Mouse (Mus musculus) forebrain, embryonic 12.5 days (tissue): ENCODE measurements around the gene Selenoo. TPM values are rescaled to one million over a fixed set of nuclear protein-coding genes. Genes with fewer than 3 reads are reported as not detected.

ENCODE experiments used
- ATAC-seq: fragments of 200-750 bp; cut with Nextera tagmentation; 2 replicates; pipeline ENCODE4 v1.8.0; 2017; ENCODE audit warnings: moderate TSS enrichment; ENCODE audit not compliant: low FRiP score
- H3K27ac ChIP-seq: fragments of 300-500 bp; sonication (generic); 2 replicates; pipeline ENCODE4 v1.5.1; 2016; ENCODE audit warnings: mild to moderate bottlenecking
- H3K27me3 ChIP-seq: fragments of 300-500 bp; sonication (generic); 2 replicates; pipeline ENCODE4 v1.6.1; 2016; ENCODE audit warnings: mild to moderate bottlenecking
- H3K36me3 ChIP-seq: fragments of 300-500 bp; sonication (generic); replicated peaks from 2 replicates; pipeline ENCODE4 v1.6.1; 2016; ENCODE audit warnings: mild to moderate bottlenecking
- H3K4me1 ChIP-seq: fragments of 300-500 bp; sonication (generic); 2 replicates; pipeline ENCODE4 v1.6.1; 2016
- H3K4me2 ChIP-seq: fragments of 300-500 bp; sonication (generic); 2 replicates; pipeline ENCODE4 v1.6.1; 2016; ENCODE audit warnings: mild to moderate bottlenecking, moderate library complexity
- H3K4me3 ChIP-seq: fragments of 300-500 bp; sonication (generic); replicated peaks from 2 replicates; pipeline ENCODE4 v1.5.1; 2016; ENCODE audit warnings: mild to moderate bottlenecking
- H3K9ac ChIP-seq: fragments of 300-500 bp; sonication (generic); 2 replicates; pipeline ENCODE4 v1.6.1; 2016; ENCODE audit warnings: mild to moderate bottlenecking
- H3K9me3 ChIP-seq: fragments of 300-500 bp; sonication (generic); 2 replicates; pipeline ENCODE4 v1.6.1; 2016
- WGBS: fragments of 180-500 bp; shearing (Covaris S2); methylation state at CpG from one replicate; pipeline ENCODE4 v1.1.7; 2016; 5-methylcytosine and 5-hydroxymethylcytosine counted together
- polyA plus RNA-seq: library from polyadenylated mRNA; unstranded; fragments of >200 nt; fragmentation: Nextera tagmentation; extraction: Ambion mirVana; gene quantifications from 2 replicates; pipeline ENCODE4 v1.2.1, GENCODE M21; 2016

Gene Selenoo
- 23.1 and 24.4 TPM in 2 replicates for polyA plus RNA-seq

DNA sequence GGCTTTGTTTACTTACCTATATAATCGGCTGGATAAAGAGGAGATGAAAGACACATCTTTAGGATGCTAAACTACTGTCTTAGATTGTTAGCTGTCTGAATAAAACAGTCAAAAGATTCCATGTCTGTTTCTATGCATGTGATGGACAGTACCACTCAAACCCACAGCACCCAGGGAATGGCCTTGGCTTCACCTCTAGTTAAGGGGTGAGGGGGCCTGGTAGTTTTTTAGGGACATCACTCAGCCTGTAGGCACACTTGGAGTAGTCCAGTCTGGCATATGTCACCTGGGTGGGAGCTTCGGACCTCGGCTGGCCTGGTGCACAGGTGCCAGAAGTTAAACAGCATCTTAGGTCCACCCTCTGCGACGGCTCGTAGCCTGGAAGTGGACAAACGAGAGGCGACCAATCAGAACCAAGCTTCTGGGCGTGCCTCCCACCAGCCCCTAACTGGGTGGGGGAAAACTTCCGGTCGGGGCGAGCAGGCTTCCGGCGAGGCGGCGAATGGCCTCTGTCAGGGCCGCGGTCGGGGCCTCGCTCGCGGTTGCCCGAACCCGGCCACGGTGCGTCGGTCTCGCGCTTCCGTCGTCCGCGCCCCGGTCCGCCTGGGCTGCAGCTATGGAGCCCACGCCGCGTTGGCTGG, at the start of gene Selenoo:
TSS of gene Selenoo (plus strand) at position 478 of the 641 bp plus-strand sequence.
- peaks cover 46% of the 10 kb centered on the region for H3K36me3 ChIP-seq
- peak within 1 kb of the TSS; percentile 90 for H3K9ac ChIP-seq
- H3K4me2 ChIP-seq = peak within 1 kb of the TSS; percentile 93
- 2% methylated on average over 37 of the region's 38 CpGs for WGBS
- H3K27ac ChIP-seq = peak within 1 kb of the TSS; percentile 70
- H3K27me3 ChIP-seq = no peaks in the 10 kb centered on the region
- peak; percentile 96 for ATAC-seq
- no peaks in the 10 kb centered on the region for H3K9me3 ChIP-seq
- H3K4me1 ChIP-seq = peaks cover 23% of the 10 kb centered on the region
- peak within 1 kb of the TSS; percentile 87 for H3K4me3 ChIP-seq

DNA sequence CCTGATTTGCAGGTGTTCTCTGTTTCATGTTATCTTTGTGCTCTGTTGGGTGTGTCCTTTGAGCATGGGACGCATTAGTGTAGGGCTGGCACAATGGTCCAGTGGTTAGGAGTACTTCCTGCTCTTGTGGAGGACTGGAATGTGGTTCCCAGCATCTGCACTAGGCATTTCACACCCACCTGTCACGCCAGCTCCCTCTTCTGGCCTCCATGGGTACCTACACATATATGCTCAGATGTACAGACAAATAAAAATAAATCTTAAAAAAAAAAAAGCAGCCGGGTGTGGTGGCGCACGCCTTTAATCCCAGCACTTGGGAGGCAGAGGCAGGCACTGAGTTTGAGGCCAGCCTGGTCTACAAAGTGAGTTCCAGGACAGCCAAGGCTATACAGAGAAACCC, 44.5 kb upstream of the Selenoo start:
- Histone ChIP-seq H3K27me3 (no peaks in the 10 kb centered on the region), H3K27ac (no peak overlapping the region), H3K4me3 (no peak overlapping the region), H3K4me2 (no peak overlapping the region), H3K9ac (no peak overlapping the region), H3K36me3 (no peaks in the 10 kb centered on the region), H3K4me1 (no peaks in the 10 kb centered on the region), H3K9me3 (peaks cover 4% of the 10 kb centered on the region; the same call in 1 of the 2 replicates)
- WGBS = 73% methylated on average over 5 of the region's 5 CpGs
- no peak for ATAC-seq

DNA sequence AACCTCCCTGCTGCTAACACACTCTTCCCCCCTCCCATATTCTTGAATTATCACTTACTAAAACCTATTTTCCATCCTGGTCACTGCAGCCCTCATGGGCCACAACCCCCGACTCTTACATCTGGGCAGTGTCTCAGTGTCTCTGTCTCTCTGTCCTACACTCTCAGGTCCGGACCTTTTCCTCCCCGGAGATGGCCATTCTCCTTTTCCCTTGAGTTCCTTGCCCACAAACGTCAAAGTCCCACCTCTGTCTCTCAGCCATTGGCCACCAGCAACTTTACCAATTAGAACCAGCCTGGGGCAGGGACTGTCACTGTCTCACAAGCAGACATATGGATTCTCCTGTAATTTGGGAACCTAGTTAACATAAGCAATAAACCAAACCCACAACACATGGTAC, 42.5 kb upstream of the Selenoo start:
- ATAC-seq = no peak
- Histone ChIP-seq H3K4me3 (no peak overlapping the region), H3K9ac (no peak overlapping the region), H3K4me2 (no peak overlapping the region), H3K4me1 (no peaks in the 10 kb centered on the region), H3K27ac (no peak overlapping the region), H3K36me3 (no peaks in the 10 kb centered on the region), H3K27me3 (0 out of 2 replicates have a peak, but pooled peaks cover 3% of the 10 kb centered on the region), H3K9me3 (peaks cover 4% of the 10 kb centered on the region; the same call in 1 of the 2 replicates)
- WGBS = 80% methylated on average over 4 of the region's 4 CpGs

DNA sequence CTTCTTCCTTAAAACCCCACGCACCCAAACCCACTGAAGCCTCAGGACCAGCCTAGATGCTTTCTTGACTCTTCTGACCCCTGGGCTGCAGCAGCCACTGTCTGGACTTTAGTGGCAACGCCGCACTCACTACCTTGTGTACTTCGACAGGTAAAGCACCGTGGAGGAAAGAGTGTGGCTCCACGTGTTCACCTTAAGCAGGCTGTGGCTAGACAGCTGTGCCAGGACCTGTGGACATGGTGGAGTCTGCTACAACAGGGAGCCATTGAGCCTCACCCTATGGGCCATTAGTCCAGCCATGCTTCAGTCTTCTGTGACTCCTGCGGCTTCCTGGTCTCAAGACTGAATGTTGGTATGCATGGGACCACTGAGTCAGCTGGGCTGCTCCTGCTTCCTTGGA, 34.2 kb upstream of the Selenoo start:
- no peak overlapping the region for H3K4me2 ChIP-seq
- no peak overlapping the region for H3K27ac ChIP-seq
- no peaks in the 10 kb centered on the region for H3K36me3 ChIP-seq
- WGBS = 95% methylated on average over 7 of the region's 7 CpGs
- ATAC-seq = no peak
- no peaks in the 10 kb centered on the region for H3K9me3 ChIP-seq
- no peak overlapping the region for H3K9ac ChIP-seq
- H3K4me3 ChIP-seq = no peak overlapping the region
- H3K4me1 ChIP-seq = peaks cover 5% of the 10 kb centered on the region
- peaks cover 34% of the 10 kb centered on the region for H3K27me3 ChIP-seq

DNA sequence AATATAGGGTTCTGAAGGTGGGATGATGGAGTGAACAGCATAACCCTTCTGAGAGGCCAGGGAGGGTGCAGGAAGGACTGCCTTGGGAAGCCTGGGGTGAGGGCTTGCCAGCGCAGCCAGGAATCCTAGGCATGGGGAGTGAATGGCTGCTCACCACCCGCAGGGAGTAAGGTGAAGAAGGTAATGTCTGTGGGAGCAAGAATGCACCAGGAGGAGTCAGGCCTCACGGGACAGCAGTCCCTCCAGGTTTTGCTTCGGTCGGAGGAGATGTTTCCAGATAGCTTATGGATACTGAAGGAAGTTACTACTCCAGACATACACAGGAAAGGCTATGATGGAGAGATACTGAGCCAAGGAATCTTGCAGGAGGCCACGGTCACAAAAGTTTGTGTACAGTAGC, 30.1 kb upstream of the Selenoo start:
- H3K9ac ChIP-seq = 0 out of 2 replicates have a peak overlapping the region, but pooled peaks have one; percentile 80
- no peaks in the 10 kb centered on the region for H3K36me3 ChIP-seq
- peak overlapping the region; percentile 93 for H3K4me2 ChIP-seq
- no peak for ATAC-seq
- H3K4me1 ChIP-seq = peaks cover 14% of the 10 kb centered on the region
- H3K27ac ChIP-seq = no peak overlapping the region
- H3K9me3 ChIP-seq = no peaks in the 10 kb centered on the region
- H3K27me3 ChIP-seq = peaks cover 56% of the 10 kb centered on the region
- H3K4me3 ChIP-seq = peak overlapping the region; percentile 84
- WGBS = 29% methylated on average over 6 of the region's 6 CpGs

DNA sequence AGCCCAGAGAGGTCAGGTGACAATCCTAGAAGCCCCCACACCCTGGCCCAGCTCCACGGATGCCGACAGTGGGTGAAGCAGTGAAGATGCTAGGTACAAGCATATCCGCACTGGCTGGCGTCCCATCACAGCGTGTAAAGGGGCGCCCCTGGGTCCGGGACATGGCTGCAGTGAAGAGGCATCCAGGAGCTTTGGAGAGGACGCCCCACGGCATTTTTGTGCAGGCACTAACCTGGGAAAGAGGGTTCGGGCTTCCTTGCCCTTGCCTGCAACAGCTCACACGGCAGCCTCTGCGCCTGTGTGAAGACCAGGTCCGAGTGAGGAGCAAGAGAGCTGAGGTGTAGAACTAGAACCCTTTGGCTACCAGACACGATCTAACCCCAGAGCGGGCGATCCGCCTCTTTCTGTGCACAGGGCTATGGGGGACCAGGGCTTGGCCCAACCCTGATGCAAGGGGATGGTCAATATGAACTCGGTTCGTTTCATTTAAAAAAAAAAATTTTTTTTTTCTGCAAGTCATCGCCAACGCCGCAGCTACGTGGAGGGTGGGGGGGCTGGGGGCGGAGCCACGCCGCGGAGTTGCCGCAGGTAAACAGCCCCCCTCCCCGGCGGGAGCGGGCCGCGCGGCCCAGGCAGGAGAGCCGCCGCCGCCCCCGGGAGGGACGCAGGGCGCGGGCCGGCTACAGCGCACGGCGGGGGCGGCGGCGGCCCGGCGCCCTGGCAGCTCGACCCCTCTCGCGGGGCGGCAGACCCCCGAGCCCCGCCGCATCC, 29.5 kb upstream of the Selenoo start, which contains the start of gene Panx2:
TSS of gene Panx2 (plus strand) at position 574 of the 771 bp plus-strand sequence.
- Histone ChIP-seq H3K9me3 (no peaks in the 10 kb centered on the region), H3K9ac (peak within 1 kb of the TSS; percentile 80), H3K4me2 (peak within 1 kb of the TSS; percentile 93), H3K27ac (peak within 1 kb of the TSS; percentile 25; the same call in 1 of the 2 replicates), H3K36me3 (no peaks in the 10 kb centered on the region), H3K4me3 (peak within 1 kb of the TSS; percentile 84), H3K4me1 (peaks cover 14% of the 10 kb centered on the region), H3K27me3 (peaks cover 56% of the 10 kb centered on the region)
- ATAC-seq = peak; percentile 44; the same call in 1 of the 2 replicates
- WGBS = under 1% methylated on average over 50 of the region's 57 CpGs

DNA sequence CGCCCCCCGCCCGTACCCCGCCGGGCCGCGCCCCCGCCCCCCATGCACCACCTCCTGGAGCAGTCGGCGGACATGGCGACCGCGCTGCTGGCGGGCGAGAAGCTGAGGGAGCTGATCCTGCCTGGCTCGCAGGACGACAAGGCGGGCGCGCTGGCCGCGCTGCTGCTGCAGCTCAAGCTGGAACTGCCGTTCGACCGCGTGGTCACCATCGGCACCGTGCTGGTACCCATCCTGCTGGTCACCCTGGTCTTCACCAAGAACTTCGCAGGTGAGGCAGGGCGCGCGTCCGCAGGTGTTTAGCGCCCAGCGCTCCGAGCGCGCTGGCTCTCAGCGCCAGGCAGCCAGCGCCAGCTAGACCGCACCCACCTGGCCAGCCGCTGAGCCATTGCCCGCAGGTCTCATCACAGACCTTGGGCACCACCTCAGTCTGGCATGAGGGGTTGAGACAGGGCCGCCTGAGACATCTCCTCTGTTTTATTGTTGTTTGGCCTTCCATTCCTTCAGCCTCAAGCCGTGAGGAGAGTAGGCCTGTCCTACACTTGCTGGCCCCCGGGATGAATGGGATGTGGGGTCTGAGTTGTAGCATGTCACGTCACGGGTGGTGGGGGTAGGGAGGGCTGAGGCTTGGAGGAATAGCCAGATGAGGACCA, 28.7 kb upstream of the Selenoo start:
- H3K4me2 ChIP-seq = peak overlapping the region; percentile 93
- no peaks in the 10 kb centered on the region for H3K9me3 ChIP-seq
- peaks cover 48% of the 10 kb centered on the region for H3K27me3 ChIP-seq
- peak; percentile 72 for ATAC-seq
- peak overlapping the region; percentile 84 for H3K4me3 ChIP-seq
- peaks cover 14% of the 10 kb centered on the region for H3K4me1 ChIP-seq
- no peaks in the 10 kb centered on the region for H3K36me3 ChIP-seq
- 1% methylated on average over 43 of the region's 48 CpGs for WGBS
- peak overlapping the region; percentile 80 for H3K9ac ChIP-seq
- peak overlapping the region; percentile 25; the same call in 1 of the 2 replicates for H3K27ac ChIP-seq

DNA sequence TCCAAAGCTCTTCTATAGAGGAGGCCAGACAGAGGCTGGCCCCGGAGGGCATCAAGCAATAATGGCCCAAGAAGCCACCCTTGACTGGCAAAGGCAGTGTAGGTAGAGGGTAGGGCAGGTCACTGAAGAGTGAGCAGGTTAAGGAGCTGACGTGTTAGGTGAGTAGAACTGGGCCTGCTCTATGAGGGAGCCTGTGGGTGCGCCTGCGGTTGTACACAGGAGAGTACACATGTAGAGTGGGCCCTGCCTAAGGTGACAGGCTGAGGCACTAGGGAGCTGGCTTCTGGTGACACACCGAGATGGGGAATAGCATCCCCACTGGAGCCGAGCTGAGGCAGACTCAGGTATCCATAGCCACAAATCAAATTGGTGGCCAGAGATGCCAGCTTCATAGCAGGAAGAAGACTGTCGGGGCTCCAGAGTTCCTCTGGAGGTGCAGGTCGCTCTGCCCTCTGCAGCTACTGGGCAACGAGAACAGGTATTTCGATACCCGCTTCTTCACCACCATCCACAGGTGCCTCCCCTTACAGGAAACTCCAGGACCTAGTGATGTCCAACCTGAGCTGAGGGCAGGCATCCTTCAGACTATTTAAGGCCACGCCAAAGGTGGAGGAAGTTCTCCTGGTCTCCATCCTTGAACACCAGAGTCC, 27.9 kb upstream of the Selenoo start:
- peak overlapping the region; percentile 84 for H3K4me3 ChIP-seq
- ATAC-seq = no peak
- H3K9me3 ChIP-seq = no peaks in the 10 kb centered on the region
- H3K36me3 ChIP-seq = no peaks in the 10 kb centered on the region
- H3K4me2 ChIP-seq = peak overlapping the region; percentile 93
- WGBS = 85% methylated on average over 12 of the region's 12 CpGs
- 0 out of 2 replicates have a peak overlapping the region, but pooled peaks have one; percentile 80 for H3K9ac ChIP-seq
- H3K4me1 ChIP-seq = peaks cover 14% of the 10 kb centered on the region
- H3K27ac ChIP-seq = no peak overlapping the region
- H3K27me3 ChIP-seq = peaks cover 48% of the 10 kb centered on the region

DNA sequence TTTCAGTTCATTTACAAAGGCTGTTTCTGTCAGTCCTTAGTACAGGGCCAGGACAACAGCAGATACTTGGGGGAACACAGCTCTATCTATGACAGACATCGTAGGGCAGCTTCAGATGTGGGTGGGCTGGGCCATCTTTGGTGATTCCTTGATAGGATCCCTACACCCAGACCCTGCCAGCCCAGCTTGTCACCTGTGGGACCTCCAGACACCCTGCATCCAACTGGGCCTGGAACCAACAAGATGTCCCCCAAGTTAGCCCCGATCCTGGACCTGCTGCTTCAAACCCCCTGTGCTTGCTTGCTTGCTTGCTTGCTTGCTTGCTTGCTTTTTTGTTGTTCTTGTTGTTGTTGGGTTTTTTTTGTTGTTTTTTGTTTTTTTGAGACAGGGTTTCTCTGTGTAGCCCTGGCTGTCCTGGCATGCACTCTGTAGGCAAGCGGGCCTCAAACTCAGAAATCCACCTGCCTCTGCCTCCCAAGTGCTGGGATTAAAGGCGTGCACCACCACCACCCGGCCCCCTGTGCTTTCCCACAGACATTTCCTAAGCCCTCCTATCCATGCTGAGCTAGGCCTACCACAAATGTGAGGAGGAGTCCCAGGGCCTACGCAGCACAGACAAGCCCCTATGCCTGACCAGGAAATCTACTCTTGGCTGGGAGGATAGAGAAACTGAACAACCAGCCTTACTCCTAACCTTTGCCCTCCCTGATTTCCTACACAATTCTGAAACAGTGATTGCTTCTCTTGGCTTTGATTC, 26.9 kb upstream of the Selenoo start:
- Histone ChIP-seq H3K27me3 (peaks cover 58% of the 10 kb centered on the region), H3K9me3 (no peaks in the 10 kb centered on the region), H3K27ac (no peak overlapping the region), H3K4me2 (no peak overlapping the region), H3K36me3 (no peaks in the 10 kb centered on the region), H3K4me3 (no peak overlapping the region), H3K4me1 (peaks cover 14% of the 10 kb centered on the region), H3K9ac (no peak overlapping the region)
- ATAC-seq = no peak
- 87% methylated on average over 6 of the region's 6 CpGs for WGBS

DNA sequence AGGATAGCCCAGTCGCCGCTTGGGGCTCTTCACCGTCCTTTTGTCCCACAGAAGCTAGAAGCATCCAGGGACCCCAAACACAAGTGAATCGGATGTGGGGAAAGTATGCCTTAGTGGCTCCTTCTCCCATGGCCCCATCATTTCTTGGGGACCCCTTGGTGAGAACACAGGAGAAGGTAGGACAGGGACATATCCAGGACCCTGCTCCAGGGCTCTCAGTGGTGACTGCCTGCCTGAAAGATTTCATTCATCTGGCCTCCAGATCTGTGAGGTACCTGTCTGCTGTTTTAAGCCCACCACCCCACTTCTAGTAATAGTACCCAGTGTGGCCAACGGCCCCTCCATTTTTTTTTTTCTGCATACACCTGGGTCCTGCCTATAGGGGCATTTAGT, 26.4 kb upstream of the Selenoo start:
- no peak overlapping the region for H3K27ac ChIP-seq
- no peak overlapping the region for H3K4me2 ChIP-seq
- H3K4me3 ChIP-seq = no peak overlapping the region
- H3K36me3 ChIP-seq = no peaks in the 10 kb centered on the region
- H3K27me3 ChIP-seq = peaks cover 61% of the 10 kb centered on the region
- H3K9me3 ChIP-seq = no peaks in the 10 kb centered on the region
- H3K9ac ChIP-seq = no peak overlapping the region
- WGBS = 93% methylated on average over 5 of the region's 5 CpGs
- ATAC-seq = no peak
- peaks cover 17% of the 10 kb centered on the region for H3K4me1 ChIP-seq

DNA sequence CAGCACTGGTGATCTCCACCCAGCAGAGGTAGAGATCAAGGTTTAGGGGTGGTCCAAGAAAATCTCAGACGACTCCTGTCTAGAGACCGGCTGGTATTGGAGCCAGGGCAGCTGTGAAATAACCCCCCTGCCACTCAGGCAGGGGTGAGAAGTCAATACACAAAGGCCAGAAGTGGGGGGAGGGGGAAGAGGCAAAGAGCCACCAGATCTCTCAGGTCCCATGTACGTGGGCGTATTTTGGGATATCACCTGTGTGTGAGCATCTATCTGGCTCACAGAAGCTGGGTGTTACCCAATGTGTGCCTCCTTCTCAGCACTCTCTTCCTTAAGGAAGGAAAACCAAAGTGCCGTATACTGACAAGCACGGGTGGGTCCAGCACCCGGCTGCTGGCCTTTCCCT, 25.9 kb upstream of the Selenoo start:
- no peaks in the 10 kb centered on the region for H3K9me3 ChIP-seq
- H3K36me3 ChIP-seq = no peaks in the 10 kb centered on the region
- WGBS = 81% methylated on average over 7 of the region's 7 CpGs
- H3K4me1 ChIP-seq = peaks cover 18% of the 10 kb centered on the region
- H3K9ac ChIP-seq = no peak overlapping the region
- no peak overlapping the region for H3K27ac ChIP-seq
- H3K4me2 ChIP-seq = no peak overlapping the region
- no peak overlapping the region for H3K4me3 ChIP-seq
- peaks cover 62% of the 10 kb centered on the region for H3K27me3 ChIP-seq
- ATAC-seq = no peak
